Mouse (Mus musculus) small intestine, adult 2 months (tissue): ENCODE data around the gene Tkfc. TPM values are rescaled to one million over a fixed set of nuclear protein-coding genes. Genes with fewer than 3 reads are reported as not detected.
"Not testable (repeated sequence)": the region's sequence is repeated elsewhere in the genome, so short reads cannot be mapped to it uniquely, and the experiment has no call there.

Experiments
- H3K27ac ChIP-seq: fragments of 200-500 bp; 2 replicates; pipeline ENCODE4 v1.5.1; 2012; ENCODE audit warnings: low read depth, low read length, control low read depth, inconsistent platforms; ENCODE audit not compliant: insufficient read depth
- H3K27me3 ChIP-seq: fragments of 200-500 bp; 2 replicates; pipeline ENCODE4 v1.6.1; 2012; ENCODE audit warnings: mild to moderate bottlenecking, moderate library complexity, low read length, inconsistent platforms; ENCODE audit not compliant: control insufficient read depth, insufficient read depth
- H3K36me3 ChIP-seq: fragments of 200-500 bp; 2 replicates; pipeline ENCODE4 v1.6.1; 2012; ENCODE audit warnings: mild to moderate bottlenecking, low read length, control low read depth, inconsistent platforms; ENCODE audit not compliant: control insufficient read depth, insufficient read depth
- H3K4me1 ChIP-seq: fragments of 200-500 bp; 2 replicates; pipeline ENCODE4 v1.6.1; 2012; ENCODE audit warnings: low read length, inconsistent platforms, mixed read lengths; ENCODE audit not compliant: control insufficient read depth, insufficient read depth, insufficient read length
- H3K4me3 ChIP-seq: fragments of 200-500 bp; 2 replicates; pipeline ENCODE4 v1.5.1; 2012; ENCODE audit warnings: low read depth, mild to moderate bottlenecking, control low read depth, inconsistent platforms, low read length, moderate library complexity
- CTCF ChIP-seq: fragments of 200-500 bp; IDR thresholded peaks from 2 replicates; pipeline ENCODE4 v1.5.1; 2012; ENCODE audit warnings: low read depth, mild to moderate bottlenecking, control low read depth, inconsistent platforms, low read length, moderate library complexity, mixed read lengths; ENCODE audit not compliant: insufficient replicate concordance, insufficient read length; ENCODE audit errors: extremely low read depth
- POLR2A ChIP-seq: fragments of 200-500 bp; IDR thresholded peaks from 2 replicates; pipeline ENCODE4 v1.6.1; 2012; ENCODE audit warnings: low read depth, mild to moderate bottlenecking, control low read depth, inconsistent platforms, low read length, moderate library complexity
- WGBS: fragments of 180-500 bp; shearing (Covaris S2); methylation state at CpG from one replicate; pipeline ENCODE4 v1.1.7; 2018; 5-methylcytosine and 5-hydroxymethylcytosine counted together
- polyA plus RNA-seq: library from polyadenylated mRNA; depleted of rRNA; stranded (reverse); fragments of >200 nt; gene quantifications from 2 replicates; pipeline ENCODE4 v1.2.3, GENCODE M21; 2012

Gene Tkfc
- polyA plus RNA-seq, 1 experiment = 224 TPM

DNA sequence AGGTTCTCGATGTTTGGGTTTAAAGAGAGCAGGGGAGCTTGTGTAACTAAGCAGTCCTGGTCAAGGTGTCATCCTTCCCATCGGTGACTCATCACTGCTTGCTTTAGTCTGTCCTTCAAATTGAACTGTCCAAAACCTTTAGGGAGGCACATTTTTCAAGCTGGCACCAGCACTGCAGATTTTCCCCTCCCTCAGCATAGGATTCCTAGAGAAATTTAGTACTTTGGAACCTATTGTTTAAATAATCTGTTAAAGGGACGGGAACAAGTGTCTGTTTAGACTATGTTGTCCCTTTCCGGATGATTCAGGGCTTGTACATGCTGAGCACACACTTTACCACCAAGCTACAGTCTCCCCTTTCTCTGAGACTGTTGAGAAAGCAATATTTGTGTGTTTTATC lies 40.2 kb downstream of the Tkfc start:
- no peaks in the 10 kb centered on the region for H3K36me3 ChIP-seq
- 0 out of 2 replicates have a peak, but pooled peaks cover 3% of the 10 kb centered on the region for H3K27me3 ChIP-seq
- TF ChIP-seq POLR2A = no peak
- no peak for TF ChIP-seq CTCF
- H3K27ac ChIP-seq = no peak overlapping the region
- H3K4me1 ChIP-seq = no peaks in the 10 kb centered on the region
- H3K4me3 ChIP-seq = no peak overlapping the region
- WGBS = 46% methylated on average over 4 of the region's 4 CpGs

DNA sequence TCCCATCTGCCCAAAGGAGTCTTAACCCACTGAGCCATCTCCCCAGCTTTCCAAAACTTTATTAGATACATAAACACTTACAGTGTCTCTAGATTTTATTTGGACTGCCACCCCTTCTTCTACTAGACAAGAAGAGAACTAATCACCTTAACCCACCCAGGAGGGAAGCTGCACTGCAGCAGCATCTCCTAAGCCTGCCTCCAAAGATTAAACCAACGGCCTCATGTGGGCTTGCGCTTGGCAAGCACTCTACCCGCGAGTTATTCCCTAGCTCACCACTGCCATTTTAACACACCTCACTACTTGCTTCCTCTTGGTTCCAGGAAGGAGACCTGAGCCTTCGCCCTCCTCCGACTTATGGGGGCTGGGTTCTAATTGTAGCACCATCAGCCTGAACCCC lies 41.2 kb downstream of the Tkfc start:
- TF ChIP-seq POLR2A (no peak), CTCF (no peak)
- Histone ChIP-seq H3K36me3 (no peaks in the 10 kb centered on the region), H3K4me3 (no peak overlapping the region), H3K27me3 (0 out of 2 replicates have a peak, but pooled peaks cover 3% of the 10 kb centered on the region), H3K4me1 (no peaks in the 10 kb centered on the region), H3K27ac (no peak overlapping the region)
- 75% methylated on average over 6 of the region's 6 CpGs for WGBS

DNA sequence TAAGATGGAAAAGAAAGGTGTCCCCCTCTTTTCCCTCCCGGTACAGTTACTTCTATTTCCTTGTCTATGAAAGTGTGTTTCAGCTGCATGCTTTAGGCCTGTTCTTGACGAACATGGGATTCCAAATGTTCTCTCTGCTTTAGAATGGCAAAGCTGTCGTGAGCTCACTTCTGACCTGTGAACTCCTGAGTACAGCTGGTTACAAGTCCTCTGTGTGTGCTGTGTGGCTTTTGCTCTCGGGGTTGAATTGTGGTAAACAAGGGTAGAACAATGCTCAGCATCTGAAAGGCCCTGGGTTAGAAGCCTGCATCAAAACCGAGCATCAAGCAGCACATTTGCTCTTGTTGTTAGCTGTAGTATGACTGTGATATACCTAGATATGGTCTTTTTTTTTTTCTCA lies 43.1 kb downstream of the Tkfc start:
- Histone ChIP-seq H3K4me3 (no peak overlapping the region), H3K36me3 (no peaks in the 10 kb centered on the region), H3K4me1 (no peaks in the 10 kb centered on the region), H3K27me3 (0 out of 2 replicates have a peak, but pooled peaks cover 3% of the 10 kb centered on the region), H3K27ac (no peak overlapping the region)
- WGBS = 70% methylated on average over 5 of the region's 5 CpGs
- TF ChIP-seq POLR2A = no peak

DNA sequence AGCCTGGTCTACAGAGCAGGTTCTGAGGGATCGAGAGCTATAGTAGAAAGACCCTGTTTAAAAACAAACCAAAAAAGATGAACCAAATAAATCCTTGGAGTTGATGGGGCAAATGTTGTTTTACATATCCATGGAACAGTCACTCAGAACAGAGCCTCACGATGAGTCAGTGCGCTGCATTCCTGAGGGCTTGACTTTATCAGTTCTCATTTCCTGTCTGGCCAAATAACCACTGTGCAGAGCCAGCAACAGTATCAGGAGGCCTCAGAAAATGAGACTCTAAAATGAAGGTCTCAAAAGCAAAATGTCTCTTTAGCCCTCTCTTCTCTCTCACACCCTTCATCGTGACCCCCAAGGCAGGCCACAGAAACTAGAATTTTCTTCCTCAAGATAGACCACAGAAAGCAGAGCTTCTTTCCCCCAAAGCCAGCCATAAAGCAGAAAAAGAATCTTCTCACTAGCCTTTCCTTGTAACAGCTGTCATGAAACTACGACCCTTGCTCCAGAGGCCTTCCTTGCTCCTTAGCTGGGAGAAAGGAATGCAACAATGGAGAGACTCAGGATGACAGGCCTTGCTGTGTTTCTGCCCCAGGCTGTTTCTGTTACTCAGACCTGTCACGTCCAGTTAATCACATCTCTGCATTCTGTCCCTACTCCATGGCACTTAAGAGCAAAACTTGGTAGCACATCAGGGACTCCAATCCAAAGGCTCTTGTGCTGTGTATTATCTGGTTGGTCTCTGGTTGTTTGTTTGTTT lies 43.7 kb downstream of the Tkfc start:
- H3K4me3 ChIP-seq = no peak overlapping the region

DNA sequence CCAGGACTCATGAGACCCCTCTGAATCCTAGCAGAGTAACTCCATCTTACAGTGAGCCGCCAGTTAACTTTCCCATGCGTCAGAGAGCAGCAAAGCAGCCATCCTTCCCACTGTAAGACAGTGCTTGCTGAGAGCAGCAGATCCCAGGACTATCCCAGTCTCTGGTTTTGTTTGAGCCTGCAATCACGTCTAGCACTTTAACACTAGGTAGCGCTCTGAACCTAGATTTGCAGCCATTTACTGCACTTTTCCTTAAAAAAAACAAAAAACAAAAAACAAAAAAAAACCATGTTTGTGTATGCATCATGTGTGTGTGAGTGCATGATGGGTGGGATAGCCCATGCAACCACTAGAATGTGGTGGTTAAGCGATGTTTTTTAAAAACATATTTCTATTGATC lies 45.3 kb downstream of the Tkfc start:
- peaks cover 6% of the 10 kb centered on the region; the same call in 1 of the 2 replicates for H3K4me1 ChIP-seq
- H3K4me3 ChIP-seq = no peak overlapping the region
- TF ChIP-seq POLR2A = no peak
- no peak for TF ChIP-seq CTCF
- 51% methylated on average over 5 of the region's 5 CpGs for WGBS
- 0 out of 2 replicates have a peak, but pooled peaks cover 2% of the 10 kb centered on the region for H3K27me3 ChIP-seq
- no peak overlapping the region for H3K27ac ChIP-seq
- no peaks in the 10 kb centered on the region for H3K36me3 ChIP-seq

More for the DNA sequence above, 43.7 kb downstream of the Tkfc start:
- 56% methylated on average over 6 of the region's 6 CpGs for WGBS
- Histone ChIP-seq H3K36me3 (no peaks in the 10 kb centered on the region), H3K4me1 (no peaks in the 10 kb centered on the region), H3K27ac (0 out of 2 replicates have a peak overlapping the region, but pooled peaks have one; percentile 4), H3K27me3 (0 out of 2 replicates have a peak, but pooled peaks cover 3% of the 10 kb centered on the region)
- TF ChIP-seq CTCF = no peak
- no peak for TF ChIP-seq POLR2A

DNA sequence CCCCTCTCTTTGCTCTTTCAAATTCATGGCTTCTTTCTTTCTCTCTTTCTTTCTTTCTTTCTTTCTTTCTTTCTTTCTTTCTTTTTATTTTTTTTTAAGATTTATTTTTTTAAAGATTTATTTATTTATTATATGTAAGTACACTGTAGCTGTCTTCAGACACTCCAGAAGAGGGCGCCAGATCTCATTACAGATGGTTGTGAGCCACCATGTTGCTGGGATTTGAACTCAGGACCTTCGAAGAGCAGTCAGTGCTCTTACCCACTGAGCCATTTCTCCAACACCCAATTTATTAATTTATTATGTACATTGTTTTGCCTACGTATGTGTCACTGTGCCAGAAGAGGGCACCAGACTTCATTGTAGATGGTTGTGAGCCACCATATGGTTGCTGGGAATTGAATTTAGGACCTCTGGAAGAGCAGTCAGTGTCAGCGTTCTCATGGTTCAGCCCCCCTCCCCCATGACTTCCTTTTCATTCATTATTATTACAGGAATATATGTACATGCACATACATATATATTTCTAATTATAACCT lies 47.5 kb downstream of the Tkfc start:
- not testable (repeated sequence) for H3K27me3 ChIP-seq, H3K36me3 ChIP-seq, H3K4me1 ChIP-seq, H3K27ac ChIP-seq, H3K4me3 ChIP-seq
- WGBS = 70% methylated on average over 4 of the region's 4 CpGs

DNA sequence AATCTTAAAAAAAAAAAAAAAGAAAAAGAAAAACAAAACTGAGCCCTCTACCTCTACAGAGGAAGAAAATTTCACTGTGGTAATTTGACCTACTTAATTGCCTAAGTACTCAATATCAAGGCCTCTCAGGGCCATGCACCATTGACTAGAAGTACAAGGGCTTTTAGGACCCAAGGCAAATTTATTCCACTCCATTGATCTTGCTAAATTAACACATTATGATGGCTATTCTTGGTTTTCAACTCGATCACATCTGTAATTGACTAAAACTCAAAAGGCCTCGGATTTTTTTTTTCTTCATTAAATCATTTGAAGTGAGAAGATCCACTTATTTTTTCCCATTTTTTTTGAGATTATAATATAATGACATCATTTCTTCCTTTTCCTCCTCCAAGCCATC lies 48.0 kb downstream of the Tkfc start:
- no peak for TF ChIP-seq POLR2A
- TF ChIP-seq CTCF = no peak
- no peaks in the 10 kb centered on the region for H3K36me3 ChIP-seq
- H3K4me3 ChIP-seq = no peak overlapping the region
- H3K27me3 ChIP-seq = no peaks in the 10 kb centered on the region
- peaks cover 6% of the 10 kb centered on the region; the same call in 1 of the 2 replicates for H3K4me1 ChIP-seq
- H3K27ac ChIP-seq = no peak overlapping the region
- WGBS = 88% methylated on average over 2 of the region's 2 CpGs
